Mouse (Mus musculus): Measurements from ENCODE around the gene Ptpn14. TPM values are rescaled to one million over a fixed set of nuclear protein-coding genes. Genes with fewer than 3 reads are reported as not detected.

The Ptpn14 gene
- total RNA-seq, 2 experiments from 2014 or later: 14.5 to 14.8 TPM

DNA sequence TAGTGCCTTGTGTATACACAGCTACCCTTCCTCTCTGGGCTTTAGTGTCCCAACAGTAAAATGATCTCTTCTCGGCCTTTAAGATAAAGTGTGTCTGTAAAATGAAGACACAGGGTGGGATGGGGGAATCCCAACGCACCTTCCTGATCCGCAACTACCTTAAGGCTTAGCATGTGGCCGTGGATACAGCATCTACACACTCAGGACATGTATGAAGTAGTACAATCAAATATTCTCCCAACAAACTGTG lies 193.4 kb downstream of the Ptpn14 start:
- no peak for TF ChIP-seq CTCF (conservative IDR thresholded peaks at IDR 0.05)
- Histone ChIP-seq H3K27ac (peak overlapping the region; percentile 90), H3K4me3 (peak overlapping the region; percentile 80)
- no peak for DNase-seq (ENCODE audit: low spot score in 2 of 2)

DNA sequence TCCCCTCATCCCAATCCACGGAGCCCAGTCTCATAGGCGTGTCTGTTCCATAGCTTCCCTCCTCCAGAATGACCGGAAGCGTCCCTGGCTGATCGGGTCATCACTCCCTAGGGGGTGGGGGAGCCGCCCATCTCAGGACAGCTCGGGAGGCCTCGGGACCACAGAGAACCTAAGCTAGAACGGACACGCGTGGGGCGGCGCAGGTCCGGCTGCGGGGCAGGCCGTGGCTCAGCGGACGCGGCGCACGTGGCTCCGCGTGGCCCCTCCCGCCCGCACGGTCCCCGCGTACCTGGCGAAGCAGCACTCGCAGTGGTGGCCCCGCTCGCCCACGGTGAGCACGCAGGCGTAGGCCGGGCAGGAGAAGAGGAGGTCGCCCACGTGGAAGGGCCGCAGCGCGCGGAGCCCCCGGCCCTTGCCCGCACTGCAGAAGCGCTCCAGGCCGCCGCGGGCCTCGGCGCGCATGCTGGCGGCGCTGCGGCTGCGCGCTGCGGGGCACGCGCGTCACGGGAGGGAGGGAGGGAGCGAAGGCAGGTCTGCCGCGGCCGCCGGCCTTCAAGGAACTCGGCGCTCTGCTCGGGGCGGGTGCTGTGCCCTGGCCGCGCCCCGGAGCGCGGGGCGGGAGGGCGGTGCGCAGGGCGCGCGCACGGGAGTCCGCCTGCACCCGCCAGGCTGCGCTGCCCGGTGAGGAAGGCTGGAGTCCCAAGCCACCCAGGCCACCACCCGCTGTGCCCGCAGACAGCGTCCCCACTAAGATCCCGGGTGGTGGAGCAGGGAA lies 193.9 kb downstream of the Ptpn14 start, which contains the start of gene Smyd2:
Smyd2 (minus strand) TSS at position 546 of the 775 bp plus-strand sequence.
- peak in 1 of 2 experiments; percentile 54 for DNase-seq (ENCODE audit: low spot score in 2 of 2)
- TF ChIP-seq CTCF (conservative IDR thresholded peaks at IDR 0.05): peak; percentile 36; the same call in 1 of the 2 replicates
- Histone ChIP-seq H3K27ac (peak within 1 kb of the TSS; percentile 90), H3K4me3 (peak within 1 kb of the TSS; percentile 80)

DNA sequence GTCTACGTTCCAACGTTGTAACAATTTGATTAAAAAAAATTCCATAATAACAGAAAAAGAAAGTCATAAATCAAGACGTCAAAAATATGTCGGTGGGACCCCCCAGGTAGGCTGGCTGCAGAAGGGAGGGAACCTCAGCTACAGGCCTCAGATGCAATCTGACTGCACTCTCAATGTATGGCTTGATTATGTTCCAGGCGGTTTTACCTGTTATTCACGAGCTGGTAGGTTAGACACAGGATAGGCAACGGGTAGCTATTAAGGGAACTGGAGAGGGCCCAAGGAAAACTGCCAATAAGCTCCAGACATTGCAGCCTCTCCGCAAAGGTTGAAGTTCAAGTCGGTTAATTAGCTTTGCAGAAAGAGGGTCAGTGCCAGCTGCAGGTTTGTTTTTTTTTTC lies 194.7 kb downstream of the Ptpn14 start:
- TF ChIP-seq CTCF (conservative IDR thresholded peaks at IDR 0.05): no peak
- H3K27ac ChIP-seq: peak overlapping the region; percentile 90
- H3K4me3 ChIP-seq: peak overlapping the region; percentile 80
- no peak for DNase-seq (ENCODE audit: low spot score in 2 of 2)

DNA sequence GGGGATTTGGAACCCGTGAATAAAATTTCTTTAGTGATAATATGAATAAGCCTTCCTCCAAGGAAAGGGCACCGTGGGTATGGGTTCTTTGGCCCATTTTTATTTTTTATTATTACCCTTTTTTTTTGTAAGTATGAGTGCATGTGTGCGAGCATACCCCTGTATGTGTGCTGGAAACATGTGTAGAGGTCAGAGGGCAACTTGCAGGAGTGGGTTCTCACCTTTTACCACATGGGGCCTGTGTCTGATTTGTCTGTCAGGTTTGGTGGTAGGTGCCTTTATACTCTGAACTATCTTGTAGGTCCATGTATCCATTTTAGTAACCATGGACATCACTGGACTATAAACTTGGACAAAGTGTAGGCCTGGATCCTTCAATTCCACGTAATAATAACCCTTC lies 195.1 kb downstream of the Ptpn14 start:
- no peak overlapping the region for H3K4me3 ChIP-seq
- no peak overlapping the region for H3K27ac ChIP-seq
- no peak for DNase-seq (ENCODE audit: low spot score in 2 of 2)
- TF ChIP-seq CTCF (conservative IDR thresholded peaks at IDR 0.05): no peak

DNA sequence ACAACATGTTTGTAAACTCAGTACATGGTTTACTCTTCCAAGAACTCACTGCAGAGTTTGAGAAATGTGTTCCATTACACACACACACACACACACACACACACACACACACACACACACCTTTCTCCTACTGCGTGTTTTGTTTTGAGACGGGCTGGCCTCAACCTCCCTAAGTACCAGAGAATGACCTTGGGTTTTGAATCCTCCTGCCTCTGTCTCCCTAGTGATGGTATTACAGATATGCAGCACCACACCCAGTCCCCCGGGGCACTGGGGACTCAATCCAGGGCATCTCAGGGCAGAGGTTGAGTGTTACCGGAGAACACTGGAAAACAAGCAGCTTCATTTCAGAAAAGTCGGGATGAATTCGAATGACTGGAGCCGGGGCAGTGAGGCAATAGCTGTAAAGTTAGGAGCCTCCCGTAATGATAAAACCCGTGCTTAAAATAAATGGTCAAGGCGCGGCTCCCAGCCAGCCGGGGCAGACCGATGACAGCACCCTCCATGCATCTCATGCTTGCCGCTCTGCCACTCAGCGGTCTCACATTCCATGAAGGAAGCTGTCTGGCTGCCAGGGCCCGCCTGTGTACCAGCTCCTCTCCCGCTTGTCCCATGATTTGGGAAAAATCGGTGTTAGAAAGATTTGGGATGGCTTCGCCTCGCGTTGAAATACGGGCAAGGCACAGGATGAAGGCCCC lies 196.0 kb downstream of the Ptpn14 start:
- H3K27ac ChIP-seq: no peak overlapping the region
- no peak for DNase-seq (ENCODE audit: low spot score in 2 of 2)
- TF ChIP-seq CTCF (conservative IDR thresholded peaks at IDR 0.05): no peak
- H3K4me3 ChIP-seq: no peak overlapping the region

DNA sequence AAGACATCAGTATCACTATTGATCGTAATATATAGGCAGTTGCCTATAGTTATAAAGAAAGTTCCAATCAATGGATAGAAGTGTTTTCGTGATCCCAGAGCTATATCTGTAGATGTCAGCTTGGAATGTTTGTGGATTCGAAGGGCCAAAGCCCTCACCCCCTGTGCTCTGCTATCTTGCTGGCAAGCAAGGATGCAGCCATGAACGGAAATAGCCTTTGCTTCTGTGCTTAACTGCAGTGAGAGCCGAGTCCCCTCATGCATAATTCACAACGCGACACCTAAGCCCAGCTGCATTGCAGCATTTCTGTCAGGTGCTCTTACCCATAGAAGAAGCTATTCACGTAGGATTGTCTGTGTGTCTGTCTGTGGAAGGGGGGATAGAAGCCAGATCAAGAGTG lies 198.2 kb downstream of the Ptpn14 start:
- Histone ChIP-seq H3K27ac (no peak overlapping the region), H3K4me3 (no peak overlapping the region)
- no peak for DNase-seq (ENCODE audit: low spot score in 2 of 2)
- TF ChIP-seq CTCF (conservative IDR thresholded peaks at IDR 0.05): no peak

Other genes with a start within 250 kb of the Ptpn14 start
- 1 to 10 TPM; 1.1 to 1.4 TPM for gene Cenpf, start 40.2 kb upstream of the Ptpn14 start, total RNA-seq (2021)
- gene Smyd2, start 194.1 kb downstream of the Ptpn14 start, total RNA-seq (2021): 10 to 100 TPM; 75.9 to 79.1 TPM

All from layer of hippocampus, adult 2 months (tissue).